Mouse (Mus musculus): Measurements from ENCODE around the gene Olfr133. TPM values are rescaled to one million over a fixed set of nuclear protein-coding genes. Genes with fewer than 3 reads are reported as not detected.
"Not testable (repeated sequence)": the region's sequence is repeated elsewhere in the genome, so short reads cannot be mapped to it uniquely, and the experiment has no call there.

Olfr133 gene
- not detected for total RNA-seq (2021)
- long read RNA-seq, experiment 1, result 0 reads
- long read RNA-seq, experiment 2, result 0 reads

DNA sequence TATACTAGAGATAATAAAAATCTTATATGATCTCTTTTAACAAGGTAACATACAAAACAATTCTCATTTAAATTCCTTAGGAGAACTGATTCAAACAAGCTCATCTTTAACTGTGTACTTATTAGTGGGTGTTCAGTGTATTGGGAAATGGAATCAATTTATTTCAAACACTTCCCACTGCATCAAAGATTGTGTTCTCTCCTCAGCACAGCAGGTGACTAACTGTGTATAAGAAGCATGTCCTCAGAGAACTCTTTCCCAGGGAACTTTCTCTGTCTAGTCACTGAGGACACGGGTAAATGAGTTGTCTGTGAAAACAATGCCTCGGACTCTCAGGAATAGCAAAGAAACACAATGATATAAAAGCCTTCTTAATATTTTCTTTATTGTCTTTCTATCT lies at the start of gene Olfr133:
Gene Olfr133 (plus strand): TSS at position 301 of the 400 bp plus-strand sequence.
- DNase-seq, result no peak

DNA sequence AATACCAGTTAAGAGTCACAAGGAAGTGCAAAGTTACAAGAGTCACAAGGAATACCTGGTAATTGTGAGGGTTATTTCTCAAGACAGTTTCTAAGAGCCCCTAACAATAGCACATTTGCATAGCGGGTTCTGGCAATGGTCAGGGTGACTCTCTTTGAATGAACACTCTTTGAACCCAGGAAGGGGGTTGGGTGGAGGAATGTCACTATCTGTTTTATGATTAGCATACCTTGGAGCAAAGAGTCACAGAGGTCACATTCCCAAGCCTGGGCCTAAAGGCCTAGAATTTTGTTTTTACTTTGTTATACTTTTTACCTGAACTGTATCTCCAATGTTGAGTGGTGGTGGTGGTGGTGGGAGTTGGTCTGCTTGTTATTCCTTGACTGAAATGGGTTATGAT lies 20.9 kb upstream of the Olfr133 start:
- DNase-seq, result not testable (repeated sequence)

DNA sequence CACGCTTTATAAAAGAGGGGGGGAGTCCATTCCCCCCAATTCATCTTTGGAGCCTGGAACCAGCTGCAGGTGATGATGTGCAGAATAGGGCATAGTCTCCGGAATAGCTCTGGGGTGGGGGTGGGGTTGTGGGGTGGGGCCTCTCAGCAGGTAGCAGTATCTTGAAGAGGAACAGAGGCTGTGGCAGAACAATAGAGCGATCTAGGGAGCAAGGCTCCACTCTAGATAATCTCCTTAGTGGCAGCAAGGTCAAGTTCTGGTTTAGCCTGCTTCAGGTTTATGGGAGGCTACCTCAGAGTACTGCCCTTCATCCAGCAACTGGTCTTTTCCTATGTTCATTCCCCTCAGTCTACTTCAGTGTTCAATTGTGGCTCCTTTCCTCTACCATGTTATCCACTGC lies 19.7 kb upstream of the Olfr133 start:
- not testable (repeated sequence) for DNase-seq

DNA sequence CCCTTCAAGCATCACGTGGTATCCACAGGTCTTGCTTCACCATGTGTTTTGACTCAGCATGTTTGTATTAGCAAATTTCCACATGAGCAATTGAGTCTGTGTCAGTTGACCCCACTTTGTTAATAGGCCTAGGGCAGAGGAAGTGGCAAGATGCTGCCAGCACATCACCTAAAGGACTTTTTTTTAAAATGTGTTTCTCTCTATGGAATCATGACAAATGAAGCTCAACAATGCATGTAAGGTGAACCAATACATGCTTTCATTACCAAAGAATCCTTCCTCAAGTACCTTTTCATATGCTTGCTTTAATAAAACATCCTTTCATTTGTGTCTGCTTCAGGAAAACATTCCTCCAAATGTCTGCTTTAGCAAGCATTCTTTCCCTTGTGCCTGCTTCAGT lies 10.7 kb upstream of the Olfr133 start, which contains the start of gene Olfr132:
Gene Olfr132 (minus strand): TSS at position 101 of the 400 bp plus-strand sequence.
- no peak for DNase-seq

DNA sequence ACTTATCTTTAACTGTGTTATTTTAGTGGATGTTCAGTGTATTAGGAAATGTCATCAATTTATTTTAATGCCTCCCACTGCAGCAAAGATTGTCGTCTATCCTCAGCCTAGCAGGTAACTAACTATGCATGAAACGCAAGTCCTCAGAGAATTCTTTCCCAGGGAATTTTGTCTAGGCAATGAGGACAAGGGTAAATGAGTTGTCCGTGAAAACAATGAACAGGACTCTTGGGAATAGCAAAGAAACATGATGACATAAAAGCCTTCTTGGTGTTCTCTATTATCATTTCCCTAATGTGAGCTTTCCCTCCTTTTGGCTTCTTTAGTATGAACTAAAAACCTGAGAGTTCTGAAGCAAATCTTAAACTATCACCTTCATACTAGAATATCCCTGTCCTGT lies 26.0 kb downstream of the Olfr133 start, which contains the start of gene Olfr134:
Gene Olfr134 (plus strand): TSS at position 301 of the 400 bp plus-strand sequence.
- DNase-seq, result no peak

Other genes with a start within 250 kb of the Olfr133 start
- gene Olfr127, start 244.8 kb upstream of the Olfr133 start, total RNA-seq (2021), result not detected
- not detected for gene Olfr128, start 224.7 kb upstream of the Olfr133 start, total RNA-seq (2021)
- not detected for gene Olfr761, start 192.2 kb upstream of the Olfr133 start, total RNA-seq (2021)
- gene Olfr129, start 85.2 kb upstream of the Olfr133 start, total RNA-seq (2021), result not detected
- not detected for gene Olfr130, start 81.4 kb upstream of the Olfr133 start, total RNA-seq (2021)
- not detected for gene Olfr131, start 56.6 kb upstream of the Olfr133 start, total RNA-seq (2021)
- gene Olfr132, start 10.8 kb upstream of the Olfr133 start, total RNA-seq (2021), result not detected
- not detected for gene Olfr134, start 26.1 kb downstream of the Olfr133 start, total RNA-seq (2021)
- not detected for gene Olfr135, start 59.1 kb downstream of the Olfr133 start, total RNA-seq (2021)
- not detected for gene Olfr138, start 115.8 kb downstream of the Olfr133 start, total RNA-seq (2021)
- gene Olfr137, start 162.3 kb downstream of the Olfr133 start, total RNA-seq (2021), result not detected
- gene Olfr136, start 184.6 kb downstream of the Olfr133 start, total RNA-seq (2021), result not detected